Mouse (Mus musculus) limb, embryonic 14.5 days (tissue): ENCODE results near the gene Fhit. TPM values are rescaled to one million over a fixed set of nuclear protein-coding genes. Genes with fewer than 3 reads are reported as not detected.

Experiments used
- ATAC-seq: fragments of 200-750 bp; cut with Nextera tagmentation; 2 replicates; pipeline ENCODE4 v1.8.0; 2017; ENCODE audit warnings: low read depth, moderate number of reproducible peaks, moderate TSS enrichment; ENCODE audit not compliant: low FRiP score
- DNase-seq: peaks from one replicate; pipeline ENCODE4 v3.0.0-alpha.2; 2015; ENCODE audit warnings: low spot score
- H3K27ac ChIP-seq: fragments of 300-500 bp; sonication (generic); replicated peaks from 2 replicates; pipeline ENCODE4 v1.5.1; 2014; ENCODE audit warnings: low read depth, mild to moderate bottlenecking, low read length, moderate library complexity, mixed read lengths
- H3K27me3 ChIP-seq: fragments of 300-500 bp; sonication (generic); 2 replicates; pipeline ENCODE4 v1.6.1; 2014; ENCODE audit warnings: low read length, mixed read lengths; ENCODE audit not compliant: control insufficient read depth, insufficient read depth
- H3K36me3 ChIP-seq: fragments of 300-500 bp; sonication (generic); 2 replicates; pipeline ENCODE4 v1.6.1; 2014; ENCODE audit warnings: mild to moderate bottlenecking, low read length, moderate library complexity, mixed read lengths; ENCODE audit not compliant: control insufficient read depth, insufficient read depth
- H3K4me1 ChIP-seq: fragments of 300-500 bp; sonication (generic); 2 replicates; pipeline ENCODE4 v1.6.1; 2014; ENCODE audit warnings: antibody characterized with exemption, low read length, mixed read lengths; ENCODE audit not compliant: control insufficient read depth, insufficient read depth
- H3K4me2 ChIP-seq: fragments of 300-500 bp; sonication (generic); replicated peaks from 2 replicates; pipeline ENCODE4 v1.6.1; 2014; ENCODE audit warnings: low read depth, mild to moderate bottlenecking, low read length, moderate library complexity; ENCODE audit not compliant: severe bottlenecking
- H3K4me3 ChIP-seq: fragments of 300-500 bp; sonication (generic); replicated peaks from 2 replicates; pipeline ENCODE4 v1.5.1; 2014; ENCODE audit warnings: low read length
- H3K9ac ChIP-seq: fragments of 300-500 bp; sonication (generic); 2 replicates; pipeline ENCODE4 v1.6.1; 2014; ENCODE audit warnings: mild to moderate bottlenecking, low read depth, low read length, moderate library complexity; ENCODE audit not compliant: severe bottlenecking
- H3K9me3 ChIP-seq: fragments of 300-500 bp; sonication (generic); 2 replicates; pipeline ENCODE4 v1.6.1; 2016; ENCODE audit warnings: low read length; ENCODE audit not compliant: control insufficient read depth
- POLR2A ChIP-seq: fragments of 200-500 bp; IDR thresholded peaks from 2 replicates; pipeline ENCODE4 v1.8.0; 2012; ENCODE audit warnings: inconsistent platforms, mild to moderate bottlenecking, moderate library complexity, borderline replicate concordance; ENCODE audit not compliant: insufficient read depth, insufficient read length; ENCODE audit errors: extremely low read depth
- WGBS: fragments of 180-500 bp; shearing (Covaris S2); extraction: QIAGEN DNeasy Blood & Tissue Kit; methylation state at CpG from one replicate; pipeline ENCODE4 v1.1.7; 2014; 5-methylcytosine and 5-hydroxymethylcytosine counted together
- polyA plus RNA-seq, 2 experiments: library from polyadenylated mRNA; depleted of rRNA in 1 of 2; stranded (reverse) in 1 of 2; unstranded in 1 of 2; fragments of >200 nt; fragmentation: Nextera tagmentation in 1 of 2; extraction: Ambion mirVana in 1 of 2; gene quantifications; 2 replicates each; pipeline versions ENCODE4 v1.2.1 to v1.2.3; 2012 to 2014

Fhit gene
- polyA plus RNA-seq, 2 experiments = 3.5 to 7.6 TPM

GRCm38 (mm10) chr14:10568937-10569552 is 592.8 kb downstream of the Fhit start:
- no peak for TF ChIP-seq POLR2A
- 76% methylated on average over 3 of the region's 3 CpGs for WGBS

GRCm38 (mm10) chr14:10567771-10568170 is 594.1 kb downstream of the Fhit start:
- no peak overlapping the region for H3K4me2 ChIP-seq
- H3K27ac ChIP-seq = no peak overlapping the region
- DNase-seq = no peak
- no peaks in the 10 kb centered on the region for H3K9me3 ChIP-seq
- no peaks in the 10 kb centered on the region for H3K27me3 ChIP-seq
- H3K4me1 ChIP-seq = no peaks in the 10 kb centered on the region
- no peak overlapping the region for H3K4me3 ChIP-seq
- no peak for TF ChIP-seq POLR2A
- ATAC-seq = no peak
- H3K36me3 ChIP-seq = no peaks in the 10 kb centered on the region
- no peak overlapping the region for H3K9ac ChIP-seq
- 76% methylated on average over 2 of the region's 2 CpGs for WGBS

More at GRCm38 (mm10) chr14:10568937-10569552, 592.8 kb downstream of the Fhit start:
- Histone ChIP-seq H3K27me3 (no peaks in the 10 kb centered on the region), H3K4me3 (no peak overlapping the region), H3K27ac (no peak overlapping the region), H3K9ac (no peak overlapping the region), H3K9me3 (no peaks in the 10 kb centered on the region), H3K4me2 (no peak overlapping the region), H3K4me1 (no peaks in the 10 kb centered on the region), H3K36me3 (no peaks in the 10 kb centered on the region)
- ATAC-seq (no peak), DNase-seq (no peak)

DNA sequence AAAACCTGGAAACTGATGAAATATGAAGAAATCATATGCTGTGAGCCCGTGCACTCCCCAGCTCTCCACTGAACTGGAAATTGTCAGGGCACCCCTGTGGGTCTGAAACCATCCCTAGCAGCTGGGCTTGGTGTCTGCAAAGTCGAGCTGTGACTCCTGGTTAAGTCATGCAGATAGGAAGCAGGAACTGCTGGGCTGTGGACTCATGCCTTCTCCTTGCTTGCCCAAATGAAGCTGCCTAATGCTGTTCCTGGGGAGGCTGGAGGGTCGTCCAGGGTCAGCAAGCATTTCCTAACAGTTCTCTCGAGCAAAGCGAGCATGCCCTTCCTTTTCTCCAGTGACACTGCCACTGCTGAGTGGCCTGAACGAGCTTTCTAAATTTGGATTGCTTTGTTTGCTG is 607.1 kb downstream of the Fhit start:
- no peak overlapping the region for H3K4me3 ChIP-seq
- no peaks in the 10 kb centered on the region for H3K27me3 ChIP-seq
- H3K4me1 ChIP-seq = no peaks in the 10 kb centered on the region
- no peak for TF ChIP-seq POLR2A
- H3K9ac ChIP-seq = no peak overlapping the region
- no peaks in the 10 kb centered on the region for H3K9me3 ChIP-seq
- no peak overlapping the region for H3K27ac ChIP-seq
- ATAC-seq (no peak), DNase-seq (no peak)
- WGBS = 47% methylated on average over 6 of the region's 6 CpGs
- no peak overlapping the region for H3K4me2 ChIP-seq
- H3K36me3 ChIP-seq = no peaks in the 10 kb centered on the region

DNA sequence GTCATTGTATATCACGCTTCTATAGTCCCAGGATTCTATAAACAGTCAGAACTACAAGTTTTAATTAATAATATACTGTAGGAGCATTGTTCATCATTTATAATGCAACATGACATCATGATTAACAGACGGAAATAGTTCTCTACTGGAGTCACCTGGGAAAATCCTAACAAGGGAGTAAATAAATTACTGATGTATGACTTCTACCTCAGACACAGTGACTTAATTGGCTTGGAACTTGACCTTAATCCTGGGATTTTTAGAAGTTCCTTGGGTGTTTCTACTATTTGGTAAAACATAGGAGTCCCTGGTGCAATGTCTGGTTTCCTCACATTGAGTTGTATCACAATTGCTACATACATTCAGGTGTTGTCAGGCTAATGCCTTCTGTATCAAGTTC is 613.2 kb downstream of the Fhit start:
- Histone ChIP-seq H3K27me3 (no peaks in the 10 kb centered on the region), H3K36me3 (no peaks in the 10 kb centered on the region), H3K9me3 (no peaks in the 10 kb centered on the region), H3K9ac (no peak overlapping the region), H3K4me2 (no peak overlapping the region), H3K4me1 (no peaks in the 10 kb centered on the region), H3K4me3 (no peak overlapping the region), H3K27ac (no peak overlapping the region)
- ATAC-seq (no peak), DNase-seq (no peak)
- no peak for TF ChIP-seq POLR2A
- WGBS = 71% methylated on average over 2 of the region's 2 CpGs

- no peaks in the 10 kb centered on the region for H3K27me3 ChIP-seq
- DNase-seq (no peak), ATAC-seq (no peak)
- no peaks in the 10 kb centered on the region for H3K36me3 ChIP-seq
- TF ChIP-seq POLR2A = no peak
- H3K4me2 ChIP-seq = no peak overlapping the region
- H3K4me3 ChIP-seq = no peak overlapping the region
- no peaks in the 10 kb centered on the region for H3K4me1 ChIP-seq
- no peaks in the 10 kb centered on the region for H3K9me3 ChIP-seq
- H3K27ac ChIP-seq = no peak overlapping the region
- 68% methylated on average over 3 of the region's 3 CpGs for WGBS
- H3K9ac ChIP-seq = no peak overlapping the region
Observed at GRCm38 (mm10) chr14:10545916-10546315, 615.9 kb downstream of the Fhit start.

DNA sequence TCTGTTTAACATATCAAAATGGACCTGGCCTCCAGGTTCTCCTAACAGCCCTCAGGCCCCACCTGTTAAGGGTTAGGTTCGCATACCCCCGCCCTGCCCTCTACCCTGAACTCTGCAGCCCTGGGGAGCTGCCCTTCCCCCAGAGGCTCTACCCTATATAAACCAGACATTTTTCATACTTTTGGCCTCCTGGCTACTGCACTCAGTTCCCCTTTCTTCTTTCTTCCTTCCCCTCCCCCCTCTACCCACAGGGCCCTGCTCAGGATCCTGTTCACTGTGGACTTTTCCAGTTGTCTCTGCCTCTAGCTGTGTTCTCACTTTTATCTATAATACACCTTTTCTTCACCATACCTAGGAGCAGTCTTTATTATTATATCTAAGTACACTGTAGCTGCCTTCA is 627.0 kb downstream of the Fhit start:
- Histone ChIP-seq H3K9me3 (no peaks in the 10 kb centered on the region), H3K4me2 (no peak overlapping the region), H3K4me3 (no peak overlapping the region), H3K36me3 (no peaks in the 10 kb centered on the region), H3K27ac (no peak overlapping the region), H3K27me3 (no peaks in the 10 kb centered on the region), H3K4me1 (no peaks in the 10 kb centered on the region), H3K9ac (no peak overlapping the region)
- no peak for TF ChIP-seq POLR2A
- DNase-seq (no peak), ATAC-seq (no peak)
- WGBS = 56% methylated on average over 2 of the region's 2 CpGs
